Mouse (Mus musculus): Measurements from ENCODE around the gene Slc26a9.
"Not testable (repeated sequence)": the region's sequence is repeated elsewhere in the genome, so short reads cannot be mapped to it uniquely, and the experiment has no call there.

Gene Slc26a9

GRCm38 (mm10) chr1:131765357-131766001 lies 21.7 kb downstream of the Slc26a9 start:
- DNase-seq (ENCODE audit: low spot score) = peak; percentile 83

GRCm38 (mm10) chr1:131769296-131769695 lies 25.5 kb downstream of the Slc26a9 start:
- DNase-seq (ENCODE audit: low spot score) = no peak

- no peak for DNase-seq (ENCODE audit: low spot score)
These were observed 26.8 kb downstream of the Slc26a9 start for GRCm38 (mm10) chr1:131770656-131771055.

- DNase-seq (ENCODE audit: low spot score) = no peak
These were observed 27.6 kb downstream of the Slc26a9 start for GRCm38 (mm10) chr1:131771440-131771839.

GRCm38 (mm10) chr1:131794591-131794990 lies 50.8 kb downstream of the Slc26a9 start:
- peak; percentile 11 for DNase-seq (ENCODE audit: low spot score)

GRCm38 (mm10) chr1:131795171-131795570 lies 51.3 kb downstream of the Slc26a9 start:
- DNase-seq (ENCODE audit: low spot score) = no peak

GRCm38 (mm10) chr1:131797202-131797909 lies 53.5 kb downstream of the Slc26a9 start, which contains the start of gene Pm20d1:
Gene Pm20d1 (plus strand): TSS chr1:131797381.
- DNase-seq (ENCODE audit: low spot score) = peak; percentile 83

GRCm38 (mm10) chr1:131800001-131800400 lies 56.2 kb downstream of the Slc26a9 start:
- no peak for DNase-seq (ENCODE audit: low spot score)

GRCm38 (mm10) chr1:131801071-131801470 lies 57.2 kb downstream of the Slc26a9 start:
- DNase-seq (ENCODE audit: low spot score) = no peak

- no peak for DNase-seq (ENCODE audit: low spot score)
These were observed 58.8 kb downstream of the Slc26a9 start for GRCm38 (mm10) chr1:131802652-131803051.

GRCm38 (mm10) chr1:131804166-131804565 lies 60.3 kb downstream of the Slc26a9 start:
- no peak for DNase-seq (ENCODE audit: low spot score)

GRCm38 (mm10) chr1:131808986-131809385 lies 65.2 kb downstream of the Slc26a9 start:
- no peak for DNase-seq (ENCODE audit: low spot score)

GRCm38 (mm10) chr1:131809651-131810050 lies 65.8 kb downstream of the Slc26a9 start:
- DNase-seq (ENCODE audit: low spot score) = no peak

GRCm38 (mm10) chr1:131811393-131811792 lies 67.6 kb downstream of the Slc26a9 start:
- DNase-seq (ENCODE audit: low spot score) = no peak

GRCm38 (mm10) chr1:131812006-131812405 lies 68.2 kb downstream of the Slc26a9 start:
- DNase-seq (ENCODE audit: low spot score) = no peak

GRCm38 (mm10) chr1:131812631-131813295 lies 68.9 kb downstream of the Slc26a9 start:
- DNase-seq (ENCODE audit: low spot score) = no peak

GRCm38 (mm10) chr1:131813731-131814130 lies 69.9 kb downstream of the Slc26a9 start:
- no peak for DNase-seq (ENCODE audit: low spot score)

GRCm38 (mm10) chr1:131814191-131814590 lies 70.4 kb downstream of the Slc26a9 start:
- DNase-seq (ENCODE audit: low spot score) = no peak

- DNase-seq (ENCODE audit: low spot score) = no peak
These were observed 73.1 kb downstream of the Slc26a9 start for GRCm38 (mm10) chr1:131816886-131817285.

- not testable (repeated sequence) for DNase-seq (ENCODE audit: low spot score)
These were observed 76.5 kb downstream of the Slc26a9 start for GRCm38 (mm10) chr1:131820353-131820752.

GRCm38 (mm10) chr1:131820887-131821328 lies 77.1 kb downstream of the Slc26a9 start:
- DNase-seq (ENCODE audit: low spot score) = no peak

Measured in embryo, embryonic 10 days (tissue).